Mouse (Mus musculus): ENCODE results near the gene Fdxr. TPM values are rescaled to one million over a fixed set of nuclear protein-coding genes. Genes with fewer than 3 reads are reported as not detected.

Gene Fdxr
- 18.3 and 20.0 TPM in 2 replicates for polyA plus RNA-seq (2012; rRNA removed; ENCODE audit: low replicate concordance)

DNA sequence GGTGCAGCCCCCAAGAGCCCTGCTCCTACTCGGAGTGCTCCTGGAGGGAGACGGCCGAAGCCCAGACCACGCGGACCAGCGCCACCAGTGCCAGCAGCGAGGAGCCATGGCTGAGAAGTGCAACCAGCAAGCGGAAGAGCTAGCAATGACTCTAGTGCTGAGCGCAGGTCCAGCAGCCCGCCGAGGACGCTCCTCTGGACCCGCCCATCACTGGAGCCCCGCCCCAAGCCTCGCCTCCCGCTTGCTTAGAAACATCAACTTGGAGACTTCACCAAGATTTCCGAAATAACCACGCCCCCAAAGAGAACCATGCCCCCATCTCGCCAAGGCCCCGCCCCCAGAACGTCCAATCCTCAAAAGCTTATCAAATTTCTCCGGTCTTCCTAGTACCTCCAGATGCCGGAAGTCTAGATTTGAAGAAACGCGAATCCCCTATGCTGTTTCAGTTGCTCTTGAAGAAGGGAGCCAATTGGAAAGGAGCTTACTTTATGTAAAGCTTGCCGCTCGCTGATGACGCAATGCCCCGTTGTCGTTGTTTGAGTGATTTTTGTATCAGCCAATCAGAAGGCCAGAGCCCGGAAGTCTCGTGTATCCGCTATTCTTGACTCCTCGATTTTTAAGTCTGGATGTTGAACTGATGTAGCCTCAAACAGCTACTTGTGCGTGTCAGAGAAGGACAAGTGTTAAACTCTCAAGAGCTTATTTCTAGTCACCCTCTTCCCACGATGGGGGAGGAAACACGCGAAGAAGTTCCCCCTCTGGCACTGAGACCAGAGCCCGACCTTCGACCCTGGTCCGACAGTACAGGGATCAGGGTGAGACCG, at the start of gene Fdxr:
Gene Fdxr (minus strand): TSS at position 271 of the 824 bp plus-strand sequence.

DNA sequence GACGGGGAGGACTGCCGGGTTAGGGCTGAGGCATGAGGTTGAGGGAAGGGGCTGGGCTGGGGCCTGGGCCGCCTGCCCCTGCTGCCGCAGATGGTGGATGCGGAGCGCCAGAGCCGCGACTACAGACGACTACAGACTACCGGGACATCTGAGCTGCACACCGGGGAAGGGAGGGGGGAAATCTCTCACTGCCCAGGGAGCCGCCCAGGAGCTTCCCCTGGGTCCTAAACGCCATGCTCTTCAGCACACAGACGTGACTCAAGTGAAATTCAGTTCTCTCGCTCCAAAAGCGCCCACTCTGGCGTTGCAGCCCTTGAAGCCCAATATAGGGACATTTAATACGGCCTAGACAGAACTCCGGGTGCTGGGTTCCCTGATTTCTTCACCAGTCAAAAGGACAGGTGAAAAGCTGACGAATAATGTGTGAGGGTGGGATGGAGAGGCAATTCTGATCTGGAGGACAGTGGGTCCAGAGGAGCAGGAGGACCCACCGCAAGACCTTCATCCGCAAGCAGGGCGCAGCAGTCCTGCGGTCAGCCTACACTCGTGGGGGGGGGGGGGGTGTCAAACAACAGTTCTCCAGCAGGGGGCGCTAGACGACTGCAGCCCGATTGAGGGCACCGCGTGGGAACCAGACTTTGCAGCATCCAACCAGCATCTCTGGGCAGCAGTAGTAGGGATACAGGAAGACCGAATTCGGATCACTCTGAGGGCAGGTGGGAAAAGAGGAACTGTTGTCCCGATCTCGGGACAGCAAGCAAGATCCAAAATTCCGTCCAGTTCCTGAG, 45.2 kb upstream of the Fdxr start, which contains the start of gene Ush1g:
Gene Ush1g (minus strand): TSS at position 136 of the 788 bp plus-strand sequence.

DNA sequence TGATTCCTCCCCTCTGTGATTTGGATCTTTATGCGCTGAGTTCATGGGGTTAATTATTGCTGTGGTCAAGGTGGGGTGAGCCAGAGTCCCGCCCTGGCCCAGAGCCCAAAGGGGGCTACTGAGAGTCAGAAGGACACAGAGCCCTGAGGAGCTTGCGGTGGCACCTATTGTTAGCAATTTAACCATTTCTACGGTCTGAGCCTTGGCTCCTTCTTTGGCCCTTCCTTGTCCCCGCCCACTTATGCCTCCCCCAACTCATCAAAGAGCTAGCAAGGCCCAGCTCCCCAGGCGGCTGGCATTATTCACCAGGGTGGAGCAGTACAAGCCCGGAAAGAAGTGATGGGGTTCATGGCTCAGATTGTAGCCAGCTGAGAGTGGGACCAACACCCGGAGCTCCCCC, 30.0 kb upstream of the Fdxr start, which contains the start of gene Otop2:
Gene Otop2 (plus strand): TSS at position 301 of the 400 bp plus-strand sequence.

GRCm38 (mm10) chr11:115297214-115297826, 20.5 kb upstream of the Fdxr start, which contains the start of gene Fads6:
Gene Fads6 (minus strand): TSS chr11:115297663.

GRCm38 (mm10) chr11:115267061-115267883, 9.6 kb downstream of the Fdxr start, which contains the start of gene Grin2c:
Gene Grin2c (minus strand): TSS chr11:115267243.

Other genes with a start within 250 kb of the Fdxr start
- 0.27 TPM in 1 of 2 replicates, not detected in the other for gene Cd300ld5, start 239.3 kb downstream of the Fdxr start, polyA plus RNA-seq (2012; rRNA removed; ENCODE audit: low replicate concordance)
- gene Cd300ld3, start 228.6 kb downstream of the Fdxr start, polyA plus RNA-seq (2012; rRNA removed; ENCODE audit: low replicate concordance), result 1.4 and 2.6 TPM in 2 replicates
- gene Cd300e, start 214.9 kb downstream of the Fdxr start, polyA plus RNA-seq (2012; rRNA removed; ENCODE audit: low replicate concordance), result 0.13 TPM in 2 replicates
- gene Rab37, start 185.6 kb downstream of the Fdxr start, polyA plus RNA-seq (2012; rRNA removed; ENCODE audit: low replicate concordance), result 0.55 and 2.2 TPM in 2 replicates
- 4.5 and 5.2 TPM in 2 replicates for gene Cd300lf, start 143.1 kb downstream of the Fdxr start, polyA plus RNA-seq (2012; rRNA removed; ENCODE audit: low replicate concordance)
- 239 and 866 TPM in 2 replicates for gene Slc9a3r1, start 113.7 kb downstream of the Fdxr start, polyA plus RNA-seq (2012; rRNA removed; ENCODE audit: low replicate concordance)
- 12.2 and 17.0 TPM in 2 replicates for gene Tmem104, start 89.6 kb downstream of the Fdxr start, polyA plus RNA-seq (2012; rRNA removed; ENCODE audit: low replicate concordance)
- gene Nat9, start 89.2 kb downstream of the Fdxr start, polyA plus RNA-seq (2012; rRNA removed; ENCODE audit: low replicate concordance), result 17.4 and 27.6 TPM in 2 replicates
- gene Grin2c, start 9.8 kb downstream of the Fdxr start, polyA plus RNA-seq (2012; rRNA removed; ENCODE audit: low replicate concordance), result 0.16 and 0.24 TPM in 2 replicates
- gene Fads6, start 20.6 kb upstream of the Fdxr start, polyA plus RNA-seq (2012; rRNA removed; ENCODE audit: low replicate concordance), result 0.69 and 2.5 TPM in 2 replicates
- gene Otop2, start 30.1 kb upstream of the Fdxr start, polyA plus RNA-seq (2012; rRNA removed; ENCODE audit: low replicate concordance), result 0.07 and 1.7 TPM in 2 replicates
- 0.15 and 0.17 TPM in 2 replicates for gene Ush1g, start 45.0 kb upstream of the Fdxr start, polyA plus RNA-seq (2012; rRNA removed; ENCODE audit: low replicate concordance)
- gene Otop3, start 57.7 kb upstream of the Fdxr start, polyA plus RNA-seq (2012; rRNA removed; ENCODE audit: low replicate concordance), result 12.8 and 196 TPM in 2 replicates
- gene Hid1, start 90.7 kb upstream of the Fdxr start, polyA plus RNA-seq (2012; rRNA removed; ENCODE audit: low replicate concordance), result 19.3 and 54.9 TPM in 2 replicates
- gene Cdr2l, start 104.9 kb upstream of the Fdxr start, polyA plus RNA-seq (2012; rRNA removed; ENCODE audit: low replicate concordance), result 3.3 and 4.8 TPM in 2 replicates
- gene Mrpl58, start 126.7 kb upstream of the Fdxr start, polyA plus RNA-seq (2012; rRNA removed; ENCODE audit: low replicate concordance), result 53.6 and 65.8 TPM in 2 replicates
- 23.6 and 30.4 TPM in 2 replicates for gene Atp5h, start 142.9 kb upstream of the Fdxr start, polyA plus RNA-seq (2012; rRNA removed; ENCODE audit: low replicate concordance)
- gene Kctd2, start 143.1 kb upstream of the Fdxr start, polyA plus RNA-seq (2012; rRNA removed; ENCODE audit: low replicate concordance), result 16.2 and 31.2 TPM in 2 replicates
- gene Trim80, start 163.5 kb upstream of the Fdxr start, polyA plus RNA-seq (2012; rRNA removed; ENCODE audit: low replicate concordance), result 9.0 and 13.0 TPM in 2 replicates
- 137 and 218 TPM in 2 replicates for gene Slc16a5, start 185.4 kb upstream of the Fdxr start, polyA plus RNA-seq (2012; rRNA removed; ENCODE audit: low replicate concordance)
- 17.0 and 21.2 TPM in 2 replicates for gene Armc7, start 198.6 kb upstream of the Fdxr start, polyA plus RNA-seq (2012; rRNA removed; ENCODE audit: low replicate concordance)
- gene Nt5c, start 214.8 kb upstream of the Fdxr start, polyA plus RNA-seq (2012; rRNA removed; ENCODE audit: low replicate concordance), result 74.7 and 121 TPM in 2 replicates
- gene Jpt1, start 237.3 kb upstream of the Fdxr start, polyA plus RNA-seq (2012; rRNA removed; ENCODE audit: low replicate concordance), result 285 and 464 TPM in 2 replicates

All from duodenum, adult 2 months (tissue).